Mouse (Mus musculus) forelimb bud, embryonic 11.5 days (tissue): ENCODE measurements around the gene Tmem274.

ENCODE experiments used
- DNase-seq: peaks from one replicate; pipeline ENCODE4 v3.0.0-alpha.2; 2012; ENCODE audit warnings: low read depth, low spot score

The Tmem274 gene

DNA sequence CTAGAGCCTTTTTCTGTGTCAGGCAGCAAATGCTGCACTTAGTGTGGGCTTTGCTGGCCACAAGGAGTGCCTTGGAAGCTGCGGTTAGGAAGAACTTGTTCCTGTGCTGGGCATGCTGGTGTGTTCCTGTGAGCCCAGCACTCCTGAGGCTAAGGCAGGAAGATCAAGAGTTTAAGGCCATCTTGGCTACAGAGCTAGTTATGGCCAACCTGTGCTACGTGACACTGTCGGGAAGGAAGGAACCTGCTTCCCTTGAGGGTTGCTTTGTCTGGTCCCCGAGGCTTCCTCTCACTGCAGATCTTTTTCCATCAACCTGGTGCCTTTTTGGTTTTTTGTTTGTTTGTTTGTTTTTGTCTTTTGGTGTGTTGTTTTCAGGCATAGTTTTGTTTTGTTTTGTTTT lies 48.0 kb downstream of the Tmem274 start:
- no peak for DNase-seq

DNA sequence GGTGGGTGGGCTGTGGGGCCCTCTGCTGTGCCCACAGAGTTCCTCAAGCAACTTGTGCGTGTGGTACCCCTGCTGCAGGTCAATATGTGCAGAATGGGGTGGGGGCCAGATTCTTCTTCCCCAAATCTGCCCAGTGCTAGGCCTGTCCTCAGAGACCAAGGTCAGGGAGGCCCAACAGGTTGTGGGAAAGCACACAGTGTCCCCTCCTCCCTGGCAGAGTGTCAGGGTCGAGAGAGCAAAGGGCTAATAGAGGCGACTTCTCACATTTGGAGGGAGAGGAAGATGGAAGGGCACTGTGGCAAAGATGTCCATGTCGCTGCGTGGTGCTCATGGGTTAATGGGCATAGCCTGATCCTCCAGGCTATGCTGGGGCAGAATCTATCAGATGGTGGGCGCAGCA lies 48.6 kb downstream of the Tmem274 start:
- no peak for DNase-seq

DNA sequence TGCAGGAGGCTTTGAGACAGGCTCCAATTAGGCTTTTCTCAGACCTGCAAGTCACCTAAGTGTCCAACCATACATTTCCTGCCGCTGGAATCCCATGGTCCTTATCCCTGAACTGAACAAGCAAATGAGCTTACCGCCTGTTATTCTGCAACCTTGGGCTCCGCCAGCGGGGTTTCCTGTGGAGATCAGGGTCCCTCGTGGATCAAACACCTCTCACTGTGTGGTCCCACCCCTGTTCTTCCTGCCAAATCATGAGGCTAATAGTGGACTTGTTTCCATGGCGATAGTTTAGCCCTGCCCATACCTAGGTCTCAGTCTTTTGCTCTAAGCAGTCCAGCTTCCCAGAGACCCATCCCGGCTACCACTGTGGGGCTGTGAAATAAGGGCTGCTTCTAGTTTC lies 49.2 kb downstream of the Tmem274 start:
- DNase-seq, result no peak

GRCm38 (mm10) chr4:149527621-149528354 lies 50.6 kb downstream of the Tmem274 start:
- DNase-seq, result no peak

- no peak for DNase-seq
Observed at GRCm38 (mm10) chr4:149529691-149530090, 52.5 kb downstream of the Tmem274 start.
